17 mouse cellular contexts compared by ENCODE assay signal in the genomic region with DNA sequence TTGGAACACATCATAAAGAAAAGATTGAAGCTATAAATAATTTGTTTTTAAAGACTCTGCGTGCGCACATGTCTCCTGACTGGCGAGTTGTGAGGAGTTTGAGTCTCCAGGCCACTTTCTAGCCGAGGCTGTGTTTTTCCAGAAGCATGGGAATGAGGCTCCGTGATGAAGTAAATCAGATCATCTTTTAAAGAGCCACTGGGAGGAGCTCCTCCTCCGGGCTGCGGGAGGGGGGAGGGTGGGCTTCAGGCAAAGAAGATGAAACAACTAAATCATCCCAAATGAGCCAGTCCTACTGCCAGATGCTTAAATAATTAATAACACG.
DNase-seq lines count a peak whose midpoint lies in the region; ATAC-seq and TF ChIP-seq lines count a peak whose summit lies in the region.
"Had no signal": no experiment of that assay in that cellular context is flagged by ENCODE, and none has a peak within 500 bp of the region (broad histone marks: within the 10 kb centered on the region; RNA-seq: fewer than 3 reads in every experiment).

No protein-coding gene starts in this region.

- TF ChIP-seq POLR2A in testis, adult 2 months (IDR thresholded peaks at IDR 0.05; ENCODE audit: control insufficient read depth, low read depth, low read length), result no peak

- no peak overlapping the region for H3K9ac ChIP-seq in hindbrain, postnatal 0 days (replicated peaks; ENCODE audit: low read length)
- no peak overlapping the region for H3K9ac ChIP-seq in hindbrain, embryonic 12.5 days
- H3K9ac ChIP-seq in stomach, postnatal 0 days (ENCODE audit: low read length), result no peak overlapping the region
- H3K9ac ChIP-seq: embryonic facial prominence, embryonic 12.5 days had no signal

- H3K27me3 ChIP-seq in heart, embryonic 10.5 days (ENCODE audit: insufficient read depth, poor library complexity, severe bottlenecking), result peaks cover 25% of the 10 kb centered on the region; the same call in 1 of the 2 replicates
- no peaks in the 10 kb centered on the region for H3K27me3 ChIP-seq in hindbrain, postnatal 0 days (ENCODE audit: insufficient read depth, low read length)
- H3K27me3 ChIP-seq in hindbrain, embryonic 12.5 days, result 0 out of 2 replicates have a peak, but pooled peaks cover 3% of the 10 kb centered on the region
- no peaks in the 10 kb centered on the region for H3K27me3 ChIP-seq in testis, adult 2 months (ENCODE audit: control insufficient read depth, insufficient read depth, low read length)
- H3K27me3 ChIP-seq in stomach, postnatal 0 days (ENCODE audit: control insufficient read depth, insufficient read depth, low read length), result no peaks in the 10 kb centered on the region

- DNase-seq in heart, embryonic 10.5 days (ENCODE audit: low spot score), result peak; percentile 76
- no peak for DNase-seq in heart, postnatal 4 days
- DNase-seq in hindbrain, postnatal 0 days (ENCODE audit: low spot score), result peak; percentile 20
- DNase-seq in testis, postnatal 14 days (ENCODE audit: low spot score), result no peak
- DNase-seq in stomach, postnatal 0 days (ENCODE audit: low spot score), result peak; percentile 18
- no peak for DNase-seq in natural killer cell, adult 2 months (ENCODE audit: low spot score in 2 of 2)
- DNase-seq: adrenal gland, adult 8-10 months; cerebellum, adult 11 months; cerebellum, postnatal 14 days; kidney, adult 8-10 months; lung, postnatal 14 days; right cerebral cortex, postnatal 4 days; thymus, postnatal 4 days had no signal

- TF ChIP-seq CTCF in hindbrain, postnatal 0 days (IDR thresholded peaks at IDR 0.05; ENCODE audit: low read depth), result peak; percentile 11; the same call in 1 of the 2 replicates
- TF ChIP-seq CTCF in testis, adult 2 months (IDR thresholded peaks at IDR 0.05; ENCODE audit: control insufficient read depth, insufficient read depth, insufficient replicate concordance, low read depth, low read length), result no peak
- TF ChIP-seq CTCF in stomach, postnatal 0 days (IDR thresholded peaks at IDR 0.05; ENCODE audit: low read depth), result no peak

- H3K27ac ChIP-seq in heart, embryonic 10.5 days, result no peak overlapping the region
- no peak overlapping the region for H3K27ac ChIP-seq in hindbrain, postnatal 0 days
- no peak overlapping the region for H3K27ac ChIP-seq in hindbrain, embryonic 12.5 days
- H3K27ac ChIP-seq in testis, adult 2 months (ENCODE audit: control insufficient read depth, insufficient read depth, low read depth, low read length), result no peak overlapping the region
- no peak overlapping the region for H3K27ac ChIP-seq in stomach, postnatal 0 days (replicated peaks)
- H3K27ac ChIP-seq: embryonic facial prominence, embryonic 12.5 days; forebrain, embryonic 10.5 days had no signal

- peaks cover 30% of the 10 kb centered on the region for H3K4me1 ChIP-seq in heart, embryonic 10.5 days
- peaks cover 11% of the 10 kb centered on the region for H3K4me1 ChIP-seq in hindbrain, postnatal 0 days (ENCODE audit: insufficient read depth, low read length)
- H3K4me1 ChIP-seq in hindbrain, embryonic 12.5 days, result peaks cover 23% of the 10 kb centered on the region
- H3K4me1 ChIP-seq in testis, adult 2 months (ENCODE audit: control insufficient read depth, insufficient read depth, low read length), result peaks cover 14% of the 10 kb centered on the region
- no peaks in the 10 kb centered on the region for H3K4me1 ChIP-seq in stomach, postnatal 0 days (replicated peaks; ENCODE audit: control insufficient read depth, insufficient read depth)

- no peak for ATAC-seq in hindbrain, postnatal 0 days
- ATAC-seq in hindbrain, embryonic 12.5 days (ENCODE audit: low FRiP score), result no peak
- no peak for ATAC-seq in stomach, postnatal 0 days (ENCODE audit: low FRiP score, low TSS enrichment)

- no peak overlapping the region for H3K4me2 ChIP-seq in hindbrain, postnatal 0 days (ENCODE audit: low read depth, low read length)
- no peak overlapping the region for H3K4me2 ChIP-seq in hindbrain, embryonic 12.5 days (replicated peaks)
- no peak overlapping the region for H3K4me2 ChIP-seq in stomach, postnatal 0 days (replicated peaks; ENCODE audit: low read depth)
- H3K4me2 ChIP-seq: embryonic facial prominence, embryonic 12.5 days had no signal

- 35% methylated on average over 8 of the region's 8 CpGs for WGBS in heart, embryonic 10.5 days
- 43% methylated on average over 8 of the region's 8 CpGs for WGBS in hindbrain, postnatal 0 days
- WGBS in hindbrain, embryonic 12.5 days, result 49% methylated on average over 8 of the region's 8 CpGs
- WGBS in stomach, postnatal 0 days, result 25% methylated on average over 8 of the region's 8 CpGs

- H3K4me3 ChIP-seq in heart, embryonic 10.5 days, result no peak overlapping the region
- no peak overlapping the region for H3K4me3 ChIP-seq in hindbrain, postnatal 0 days (ENCODE audit: low read length)
- H3K4me3 ChIP-seq in hindbrain, embryonic 12.5 days, result no peak overlapping the region
- peak overlapping the region; percentile 87 for H3K4me3 ChIP-seq in testis, adult 2 months (ENCODE audit: control insufficient read depth, low read depth, low read length)
- H3K4me3 ChIP-seq in stomach, postnatal 0 days (ENCODE audit: low read depth, low read length), result no peak overlapping the region
- H3K4me3 ChIP-seq: embryonic facial prominence, embryonic 12.5 days; forebrain, embryonic 10.5 days had no signal

- no peaks in the 10 kb centered on the region for H3K36me3 ChIP-seq in heart, embryonic 10.5 days
- H3K36me3 ChIP-seq in hindbrain, postnatal 0 days (ENCODE audit: insufficient read depth, low read length), result no peaks in the 10 kb centered on the region
- H3K36me3 ChIP-seq in hindbrain, embryonic 12.5 days, result no peaks in the 10 kb centered on the region
- no peaks in the 10 kb centered on the region for H3K36me3 ChIP-seq in testis, adult 2 months (ENCODE audit: control insufficient read depth, insufficient read depth, low read length)
- no peaks in the 10 kb centered on the region for H3K36me3 ChIP-seq in stomach, postnatal 0 days (ENCODE audit: control insufficient read depth, insufficient read depth, low read length)
- H3K36me3 ChIP-seq: embryonic facial prominence, embryonic 12.5 days; forebrain, embryonic 10.5 days had no signal

- no peak for TF ChIP-seq EP300 in stomach, postnatal 0 days (optimal IDR thresholded peaks at IDR 0.05)

- H3K9me3 ChIP-seq in heart, embryonic 10.5 days, result no peaks in the 10 kb centered on the region
- no peaks in the 10 kb centered on the region for H3K9me3 ChIP-seq in hindbrain, postnatal 0 days (ENCODE audit: low read length)
- H3K9me3 ChIP-seq in hindbrain, embryonic 12.5 days (replicated peaks), result no peaks in the 10 kb centered on the region
- H3K9me3 ChIP-seq in stomach, postnatal 0 days (ENCODE audit: control insufficient read depth, low read length), result no peaks in the 10 kb centered on the region
- H3K9me3 ChIP-seq: embryonic facial prominence, embryonic 12.5 days; forebrain, embryonic 10.5 days had no signal

Comparison
In these comparisons a context has a peak if more than half of its experiments do, and no peak if none do; other contexts are left out.
1. DNase-seq: peak in heart, embryonic 10.5 days (single experiment), hindbrain, postnatal 0 days (single experiment) and stomach, postnatal 0 days (single experiment); none in heart, postnatal 4 days (single experiment), testis, postnatal 14 days (single experiment) and natural killer cell, adult 2 months (0 of 2).